Mouse (Mus musculus): ENCODE results near the gene Cped1.

Gene Cped1

GRCm38 (mm10) chr6:21985732-21986540 is at the start of gene Cped1:
TSS of gene Cped1 (plus strand) at chr6:21985916.
- peak; percentile 72 for DNase-seq

- DNase-seq = no peak
These were observed 47.6 kb upstream of the Cped1 start for GRCm38 (mm10) chr6:21937981-21938635.

GRCm38 (mm10) chr6:21949226-21949731 is 36.4 kb upstream of the Cped1 start, which contains the start of gene Ing3:
TSS of gene Ing3 (plus strand) at chr6:21949571.
- peak; percentile 99 for DNase-seq

DNA sequence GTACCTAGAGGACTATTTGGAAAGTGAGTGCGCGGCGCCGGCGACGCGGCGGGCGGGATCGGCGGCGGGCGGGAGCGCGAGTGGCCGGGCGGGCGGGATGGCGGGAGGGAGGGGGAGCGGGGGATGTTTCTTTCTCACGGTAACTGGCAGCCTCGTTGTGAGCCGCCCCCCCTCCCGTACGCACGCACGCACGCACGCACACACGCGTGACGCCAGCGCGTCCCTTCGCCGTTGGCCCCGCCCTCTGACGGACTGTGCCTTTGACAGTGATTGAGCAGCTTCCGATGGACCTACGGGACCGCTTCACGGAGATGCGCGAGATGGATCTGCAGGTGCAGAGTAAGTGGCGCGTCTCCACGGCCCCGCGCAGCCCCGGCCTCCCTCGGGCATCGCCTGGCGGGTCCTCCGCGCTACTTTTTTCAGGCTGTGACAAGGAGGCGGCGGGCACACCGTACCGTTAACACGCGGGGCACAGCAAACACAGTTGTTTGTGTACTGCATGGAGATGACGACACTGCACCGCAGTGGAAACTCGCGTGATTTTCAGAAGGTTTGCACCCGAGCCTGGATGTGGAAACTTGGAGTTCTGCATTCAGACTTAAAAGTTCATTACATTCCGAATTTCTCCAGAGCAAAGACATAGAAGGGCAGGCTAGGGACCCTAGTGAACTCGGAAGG is 35.8 kb upstream of the Cped1 start:
- peak; percentile 99 for DNase-seq

DNA sequence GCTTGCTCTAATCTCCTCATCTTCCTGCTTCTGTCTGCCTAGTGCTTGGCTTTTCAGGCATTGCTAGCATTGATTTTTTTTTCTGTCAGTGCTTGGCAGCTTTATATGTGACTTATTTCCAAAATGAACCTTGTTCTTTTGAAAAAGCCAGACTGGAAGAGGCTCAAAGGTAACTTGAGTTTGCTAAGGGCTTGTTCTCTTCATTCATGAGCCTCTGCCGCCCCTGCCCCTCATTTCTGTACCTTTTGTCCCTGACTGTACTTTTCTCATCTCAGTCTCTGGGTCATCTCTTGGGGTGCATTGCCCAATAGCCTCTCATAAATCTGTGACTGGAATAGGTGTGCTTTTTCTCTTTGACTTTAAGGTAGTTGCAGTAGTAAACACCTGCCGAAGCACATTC is 35.0 kb upstream of the Cped1 start:
- peak; percentile 43 for DNase-seq

GRCm38 (mm10) chr6:21955468-21955867 is 30.2 kb upstream of the Cped1 start:
- DNase-seq = no peak

DNA sequence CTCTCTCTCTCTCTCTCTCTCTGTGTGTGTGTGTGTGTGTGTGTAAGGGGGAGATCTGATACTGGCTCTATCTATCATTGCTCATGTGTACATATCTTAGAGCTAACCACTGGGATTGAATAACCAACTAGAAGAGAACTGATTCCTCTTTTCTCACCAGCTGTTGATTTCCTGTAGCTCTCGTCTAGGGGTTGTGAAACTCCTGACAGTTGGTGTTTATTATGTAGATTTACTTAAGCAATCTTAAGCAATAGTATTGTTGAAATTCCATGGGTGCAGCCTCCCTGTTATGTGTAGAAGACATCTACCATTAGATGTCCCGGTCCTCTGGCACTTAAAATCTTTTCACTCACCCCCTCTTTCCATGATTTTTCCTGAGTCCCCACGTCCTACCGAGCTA is 26.8 kb upstream of the Cped1 start:
- DNase-seq = no peak

- DNase-seq = no peak
These were observed 25.8 kb upstream of the Cped1 start for GRCm38 (mm10) chr6:21959909-21960308.

GRCm38 (mm10) chr6:21977532-21977931 is 8.2 kb upstream of the Cped1 start:
- no peak for DNase-seq

DNA sequence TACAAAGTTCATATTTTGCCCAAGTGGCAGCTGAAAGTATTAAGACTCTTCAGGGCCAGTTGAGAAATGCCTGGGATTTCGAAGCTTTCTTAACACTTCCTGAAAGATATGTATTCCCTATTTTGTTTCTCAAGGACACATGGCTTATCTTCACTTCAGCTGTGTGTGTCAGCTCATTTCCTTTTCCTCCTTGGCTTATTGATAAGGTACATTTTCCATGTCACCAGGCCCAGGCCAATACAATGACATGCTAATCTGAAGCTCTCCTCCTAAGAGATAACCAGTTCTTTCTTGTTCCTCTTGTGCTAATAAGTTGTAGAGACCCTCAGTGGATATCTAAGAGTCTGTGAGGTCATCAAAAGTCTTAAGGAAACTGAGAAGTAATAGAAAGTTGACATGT is 4.6 kb upstream of the Cped1 start:
- no peak for DNase-seq

GRCm38 (mm10) chr6:21984990-21985731 is 555 bp upstream of the Cped1 start:
- DNase-seq = peak; percentile 86

GRCm38 (mm10) chr6:21986660-21987331 is 1.1 kb downstream of the Cped1 start:
- peak; percentile 53 for DNase-seq

GRCm38 (mm10) chr6:21987554-21987953 is 1.8 kb downstream of the Cped1 start:
- no peak for DNase-seq

DNA sequence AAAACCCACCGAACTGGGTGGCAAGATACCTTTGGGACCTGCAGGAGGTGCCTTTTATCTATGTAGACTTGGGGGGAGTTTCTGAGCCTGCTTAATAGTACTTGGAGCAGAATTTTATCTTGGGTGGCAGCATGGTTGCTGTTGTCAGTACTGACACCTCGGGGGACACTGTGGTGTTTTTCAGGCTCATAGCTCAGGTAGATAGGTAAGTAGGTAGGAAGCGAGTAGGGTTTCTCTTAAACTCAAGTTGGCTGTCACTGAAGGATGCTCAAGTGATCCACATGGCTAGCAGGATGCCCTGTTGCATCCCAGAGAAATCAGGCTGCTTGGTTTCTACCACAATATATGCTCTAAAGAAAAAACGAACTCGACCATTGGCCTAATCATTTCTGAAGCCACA is 2.6 kb downstream of the Cped1 start:
- no peak for DNase-seq

- no peak for DNase-seq
These were observed 3.4 kb downstream of the Cped1 start for GRCm38 (mm10) chr6:21989081-21989480.

GRCm38 (mm10) chr6:21990181-21991135 is 4.7 kb downstream of the Cped1 start:
- no peak for DNase-seq

GRCm38 (mm10) chr6:21991151-21991550 is 5.4 kb downstream of the Cped1 start:
- no peak for DNase-seq

DNA sequence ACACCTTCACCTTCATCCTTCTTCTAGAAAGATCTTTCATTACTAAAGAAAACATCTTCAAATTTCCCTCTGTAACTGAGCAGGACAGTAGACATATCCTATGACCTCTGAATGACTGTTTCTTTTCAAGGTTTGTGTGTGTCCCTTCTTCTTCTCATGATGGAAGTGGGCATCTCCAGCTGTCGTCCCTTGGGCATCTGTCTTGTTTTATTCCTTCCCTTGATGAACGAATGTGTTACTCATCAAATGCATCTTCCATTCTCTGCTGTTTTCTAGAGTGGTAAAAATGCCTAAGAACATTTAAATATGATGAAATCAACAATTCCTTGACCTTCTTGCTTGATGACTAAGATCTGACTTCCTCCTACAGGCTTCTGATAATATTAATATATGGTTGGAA is 7.4 kb downstream of the Cped1 start:
- DNase-seq = no peak

- DNase-seq = no peak
These were observed 12.4 kb downstream of the Cped1 start for GRCm38 (mm10) chr6:21998131-21998530.

GRCm38 (mm10) chr6:21999025-21999424 is 13.3 kb downstream of the Cped1 start:
- peak; percentile 39 for DNase-seq

- no peak for DNase-seq
These were observed 14.4 kb downstream of the Cped1 start for GRCm38 (mm10) chr6:22000086-22000485.
